Comparison of ENCODE assay signal across 7 mouse cellular contexts in genomic region chr4:152130771-152131653, GRCm38 (mm10). TPM values are rescaled to one million over a fixed set of nuclear protein-coding genes. Genes with fewer than 3 reads are reported as not detected.
A peak's percentile ranks its signal among the peaks of the same experiment; 100 is the strongest.
DNase-seq lines count a peak whose midpoint lies in the region; ATAC-seq and TF ChIP-seq lines count a peak whose summit lies in the region.

No protein-coding gene starts in this region.

- H3K27ac ChIP-seq in neural tube, embryonic 15.5 days (replicated peaks), result peak overlapping the region; percentile 13; the same call in 1 of the 2 replicates

- WGBS in lung, adult 2 months, result under 1% methylated on average over 80 of the region's 85 CpGs
- under 1% methylated on average over 67 of the region's 85 CpGs for WGBS in neural tube, embryonic 15.5 days

- ATAC-seq in common myeloid progenitor, adult 5-6 weeks (replicated peaks; ENCODE audit: low read depth, poor library complexity, severe bottlenecking), result peak; percentile 48
- peak; percentile 58 for ATAC-seq in neural tube, embryonic 15.5 days (ENCODE audit: low FRiP score)

- TF ChIP-seq CTCF in lung, adult 2 months (IDR thresholded peaks at IDR 0.05; ENCODE audit: insufficient read depth, low read length), result 0 out of 2 replicates have a peak, but pooled peaks have one; percentile 7

- peak overlapping the region; percentile 23 for H3K9ac ChIP-seq in neural tube, embryonic 15.5 days (replicated peaks)

- no peak for TF ChIP-seq POLR2A in lung, adult 2 months (IDR thresholded peaks at IDR 0.05; ENCODE audit: borderline replicate concordance, extremely low read depth, low read depth, low read length)

- peak; percentile 78 for DNase-seq in thymus, postnatal 4 days
- no peak for DNase-seq in thymus, postnatal 0 days (ENCODE audit: low spot score)
- peak; percentile 70 to 73 for DNase-seq in heart, adult 9 months (ENCODE audit: low spot score in 2 of 2)
- peak; percentile 81 for DNase-seq in kidney, adult 18-20 months
- peak; percentile 55 for DNase-seq in lung, adult 2 months

- H3K4me1 ChIP-seq in lung, adult 2 months (ENCODE audit: control insufficient read depth, insufficient read depth, low read length), result peaks cover 6% of the 10 kb centered on the region; the same call in 1 of the 2 replicates
- H3K4me1 ChIP-seq in neural tube, embryonic 15.5 days, result peaks cover 30% of the 10 kb centered on the region

- H3K4me2 ChIP-seq in neural tube, embryonic 15.5 days, result peak overlapping the region; percentile 61

- no peaks in the 10 kb centered on the region for H3K9me3 ChIP-seq in neural tube, embryonic 15.5 days (replicated peaks)

- H3K27me3 ChIP-seq in neural tube, embryonic 15.5 days (replicated peaks), result peaks cover 94% of the 10 kb centered on the region

- H3K36me3 ChIP-seq in neural tube, embryonic 15.5 days, result no peaks in the 10 kb centered on the region

- peak overlapping the region; percentile 0 for H3K4me3 ChIP-seq in lung, adult 2 months (replicated peaks; ENCODE audit: extremely low read depth, low read depth, low read length)
- H3K4me3 ChIP-seq in neural tube, embryonic 15.5 days (replicated peaks), result peak overlapping the region; percentile 36

RNA-seq across cellular contexts. Expression of gene Tnfrsf25, which starts 15.3 kb away (rescaled TPM):
- 37.7 and 44.1 TPM in 2 replicates for polyA plus RNA-seq in thymus, postnatal 0 days (2015; fragmentation: Nextera tagmentation; extraction: Ambion mirVana)
- not detected in 2 replicates for total RNA-seq in common myeloid progenitor, adult 5-6 weeks (2017)
- polyA plus RNA-seq in lung, adult 2 months (2012; rRNA removed), result 8.1 and 12.7 TPM in 2 replicates
- 1.2 and 2.4 TPM in 2 replicates for polyA plus RNA-seq in neural tube, embryonic 15.5 days (2015; fragmentation: Nextera tagmentation; extraction: Ambion mirVana)

RNA-seq across cellular contexts. Expression of gene Espn, which starts 21.2 kb away (rescaled TPM):
- 3.2 and 3.6 TPM in 2 replicates for polyA plus RNA-seq in thymus, postnatal 0 days (2015; fragmentation: Nextera tagmentation; extraction: Ambion mirVana)
- 1.3 and 1.8 TPM in 2 replicates for total RNA-seq in common myeloid progenitor, adult 5-6 weeks (2017)
- polyA plus RNA-seq in lung, adult 2 months (2012; rRNA removed), result 9.8 and 16.3 TPM in 2 replicates
- polyA plus RNA-seq in neural tube, embryonic 15.5 days (2015; fragmentation: Nextera tagmentation; extraction: Ambion mirVana), result 0.31 and 3.3 TPM in 2 replicates

RNA-seq across cellular contexts. Expression of gene Hes2, which starts 27.7 kb away (rescaled TPM):
- 0.21 TPM in 1 of 2 replicates, not detected in the other for polyA plus RNA-seq in thymus, postnatal 0 days (2015; fragmentation: Nextera tagmentation; extraction: Ambion mirVana)
- total RNA-seq in common myeloid progenitor, adult 5-6 weeks (2017), result not detected in 2 replicates
- 5.4 and 6.2 TPM in 2 replicates for polyA plus RNA-seq in lung, adult 2 months (2012; rRNA removed)
- polyA plus RNA-seq in neural tube, embryonic 15.5 days (2015; fragmentation: Nextera tagmentation; extraction: Ambion mirVana), result not detected in 2 replicates

RNA-seq across cellular contexts. Expression of gene Acot7, which starts 46.9 kb away (rescaled TPM):
- polyA plus RNA-seq in thymus, postnatal 0 days (2015; fragmentation: Nextera tagmentation; extraction: Ambion mirVana), result 65.1 and 98.8 TPM in 2 replicates
- total RNA-seq in common myeloid progenitor, adult 5-6 weeks (2017), result 58.2 and 59.6 TPM in 2 replicates
- polyA plus RNA-seq in lung, adult 2 months (2012; rRNA removed), result 118 and 125 TPM in 2 replicates
- polyA plus RNA-seq in neural tube, embryonic 15.5 days (2015; fragmentation: Nextera tagmentation; extraction: Ambion mirVana), result 402 and 456 TPM in 2 replicates

RNA-seq across cellular contexts. Expression of gene Plekhg5, which starts 58.7 kb away (rescaled TPM):
- 3.4 and 3.9 TPM in 2 replicates for polyA plus RNA-seq in thymus, postnatal 0 days (2015; fragmentation: Nextera tagmentation; extraction: Ambion mirVana)
- 6.0 and 7.2 TPM in 2 replicates for total RNA-seq in common myeloid progenitor, adult 5-6 weeks (2017)
- 46.7 and 49.9 TPM in 2 replicates for polyA plus RNA-seq in lung, adult 2 months (2012; rRNA removed)
- 13.5 and 13.6 TPM in 2 replicates for polyA plus RNA-seq in neural tube, embryonic 15.5 days (2015; fragmentation: Nextera tagmentation; extraction: Ambion mirVana)
